Mouse (Mus musculus) embryonic facial prominence, embryonic 13.5 days (tissue): ENCODE results near the gene Tfrc. TPM values are rescaled to one million over a fixed set of nuclear protein-coding genes. Genes with fewer than 3 reads are reported as not detected.

ENCODE experiments used
- ATAC-seq: fragments of 200-750 bp; cut with Nextera tagmentation; 2 replicates; pipeline ENCODE4 v1.8.0; 2017; ENCODE audit warnings: low read depth; ENCODE audit not compliant: insufficient number of reproducible peaks, insufficient read depth, low FRiP score, low TSS enrichment
- H3K27ac ChIP-seq: fragments of 300-500 bp; sonication (generic); 2 replicates; pipeline ENCODE4 v1.5.1; 2015; ENCODE audit warnings: moderate library complexity, mild to moderate bottlenecking, inconsistent platforms
- H3K27me3 ChIP-seq: fragments of 300-500 bp; sonication (generic); 2 replicates; pipeline ENCODE4 v1.6.1; 2015; ENCODE audit warnings: mild to moderate bottlenecking, inconsistent platforms
- H3K36me3 ChIP-seq: fragments of 300-500 bp; sonication (generic); 2 replicates; pipeline ENCODE4 v1.6.1; 2015; ENCODE audit warnings: mild to moderate bottlenecking, inconsistent platforms
- H3K4me1 ChIP-seq: fragments of 300-500 bp; sonication (generic); 2 replicates; pipeline ENCODE4 v1.6.1; 2015; ENCODE audit warnings: inconsistent platforms
- H3K4me2 ChIP-seq: fragments of 300-500 bp; sonication (generic); 2 replicates; pipeline ENCODE4 v1.6.1; 2015; ENCODE audit warnings: moderate library complexity, mild to moderate bottlenecking, inconsistent platforms
- H3K4me3 ChIP-seq: fragments of 300-500 bp; sonication (generic); 2 replicates; pipeline ENCODE4 v1.5.1; 2015; ENCODE audit warnings: mild to moderate bottlenecking, inconsistent platforms
- H3K9ac ChIP-seq: fragments of 300-500 bp; sonication (generic); 2 replicates; pipeline ENCODE4 v1.6.1; 2015; ENCODE audit warnings: mild to moderate bottlenecking, inconsistent platforms
- H3K9me3 ChIP-seq: fragments of 300-500 bp; sonication (generic); 2 replicates; pipeline ENCODE4 v1.6.1; 2016; ENCODE audit warnings: inconsistent platforms
- WGBS: fragments of 180-500 bp; shearing (Covaris S2); methylation state at CpG from one replicate; pipeline ENCODE4 v1.1.7; 2015; ENCODE audit warnings: mixed read lengths; 5-methylcytosine and 5-hydroxymethylcytosine counted together
- polyA plus RNA-seq: library from polyadenylated mRNA; unstranded; fragments of >200 nt; fragmentation: Nextera tagmentation; extraction: Ambion mirVana; gene quantifications from 2 replicates; pipeline ENCODE4 v1.2.1, GENCODE M21; 2015

Gene Tfrc
- polyA plus RNA-seq, 1 experiment from 2014 or later, result 20.8 TPM

DNA sequence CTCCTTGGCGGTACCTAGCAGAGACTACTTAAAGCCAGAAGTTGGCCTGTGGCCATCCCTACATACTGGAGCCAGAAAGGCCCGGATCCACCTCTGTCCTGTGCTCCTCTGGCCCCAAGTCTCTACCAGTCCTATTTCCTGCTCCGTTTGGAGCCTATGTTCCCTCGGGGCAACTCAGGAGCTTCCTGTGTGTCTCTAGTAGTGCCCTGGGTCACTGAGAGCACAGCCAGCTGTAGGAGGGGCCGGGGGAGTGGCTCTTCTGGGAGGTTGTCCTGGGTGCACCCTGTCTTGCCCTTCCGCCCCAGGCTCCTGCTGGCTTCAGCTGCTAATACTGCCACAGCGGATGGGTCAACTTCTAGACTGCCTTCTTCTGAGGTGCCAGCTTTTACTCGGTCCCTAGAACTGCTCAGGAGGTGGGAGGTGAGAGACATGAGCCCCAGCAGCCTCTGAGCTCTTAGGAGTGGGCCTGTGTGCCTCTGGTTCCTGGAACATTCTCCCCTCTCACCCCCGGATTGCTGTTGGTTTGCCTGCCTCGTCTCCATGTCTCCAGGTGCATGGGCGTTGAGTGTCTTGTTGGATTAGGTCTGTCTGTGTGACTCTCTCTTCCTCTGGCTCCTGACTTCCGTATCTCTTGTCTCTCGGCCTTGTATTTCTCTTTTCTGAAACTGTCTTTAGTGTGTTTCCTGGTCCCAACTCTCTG lies 64.3 kb downstream of the Tfrc start:
- 66% methylated on average over 13 of the region's 13 CpGs for WGBS
- Histone ChIP-seq H3K27ac (0 out of 2 replicates have a peak overlapping the region, but pooled peaks have one; percentile 22), H3K4me3 (no peak overlapping the region), H3K4me2 (no peak overlapping the region), H3K36me3 (peaks cover 90% of the 10 kb centered on the region), H3K4me1 (0 out of 2 replicates have a peak, but pooled peaks cover 10% of the 10 kb centered on the region), H3K9me3 (no peaks in the 10 kb centered on the region), H3K27me3 (no peaks in the 10 kb centered on the region), H3K9ac (no peak overlapping the region)
- no peak for ATAC-seq

DNA sequence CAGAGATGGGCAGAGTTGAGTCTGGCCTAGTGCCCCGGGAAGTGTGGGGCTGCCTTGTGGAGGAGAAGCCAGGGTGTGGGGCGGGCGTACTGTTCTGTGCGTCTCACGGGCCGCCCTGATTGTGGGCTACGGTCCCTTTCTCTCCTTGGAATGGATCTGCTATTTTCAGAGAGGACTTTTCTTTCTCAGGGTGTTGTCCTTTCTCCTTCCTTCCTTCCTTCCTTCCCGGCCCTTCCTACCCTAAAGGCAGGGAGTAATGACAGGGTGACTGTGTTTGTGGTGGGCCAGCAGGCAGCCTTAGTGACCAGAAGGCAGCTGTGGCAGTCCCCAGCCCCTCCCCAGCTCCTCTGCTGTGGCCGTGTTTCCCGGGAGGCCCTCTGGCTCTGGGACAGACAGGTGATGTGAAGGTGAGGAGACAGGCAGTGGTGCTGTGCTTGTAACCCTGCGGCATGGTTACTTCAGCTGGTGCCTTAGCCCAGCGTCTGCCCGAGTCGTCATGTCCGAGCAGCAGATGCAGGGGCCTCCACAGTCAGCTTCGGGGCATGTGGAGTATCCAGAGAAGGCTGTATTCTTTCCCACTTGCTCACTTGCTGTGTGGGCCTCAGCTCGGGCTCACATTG lies 65.5 kb downstream of the Tfrc start:
- Histone ChIP-seq H3K27ac (no peak overlapping the region), H3K4me1 (0 out of 2 replicates have a peak, but pooled peaks cover 8% of the 10 kb centered on the region), H3K4me3 (no peak overlapping the region), H3K9ac (no peak overlapping the region), H3K4me2 (no peak overlapping the region), H3K9me3 (no peaks in the 10 kb centered on the region), H3K27me3 (no peaks in the 10 kb centered on the region), H3K36me3 (peaks cover 96% of the 10 kb centered on the region)
- 80% methylated on average over 17 of the region's 17 CpGs for WGBS
- ATAC-seq, result no peak

DNA sequence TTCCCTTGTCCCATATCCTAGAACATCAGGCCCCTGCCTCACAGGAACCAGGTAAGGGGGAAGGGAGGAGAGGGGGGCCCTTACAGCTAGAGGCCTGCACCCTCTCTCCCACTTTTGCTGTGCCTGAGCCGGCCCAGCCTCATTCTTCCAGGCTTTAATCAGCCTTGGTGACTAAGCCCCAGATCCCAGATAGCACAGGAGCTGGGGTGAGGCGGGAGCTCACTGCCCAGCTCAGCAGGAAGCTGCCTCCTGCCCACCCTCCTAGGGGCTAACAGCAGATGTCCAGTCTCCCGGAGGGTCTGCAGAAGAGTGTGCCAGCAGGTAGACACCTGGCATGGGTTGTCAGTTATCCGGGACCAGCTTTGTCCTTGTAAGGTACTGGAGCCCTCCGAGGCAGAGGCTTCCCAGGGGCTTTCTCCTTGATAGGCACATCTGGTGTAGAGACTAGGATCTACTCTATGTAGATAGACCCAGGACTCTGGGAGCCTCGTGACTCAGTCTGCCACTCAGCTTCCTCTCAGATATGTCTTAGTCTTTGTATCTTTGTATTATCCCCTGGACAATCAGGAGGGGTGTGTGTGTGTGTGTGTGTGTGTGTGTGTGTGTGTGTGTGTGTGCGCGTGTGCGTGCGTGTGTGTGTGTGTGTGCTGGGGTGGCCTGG lies 68.5 kb downstream of the Tfrc start:
- H3K27me3 ChIP-seq, result no peaks in the 10 kb centered on the region
- H3K9me3 ChIP-seq, result no peaks in the 10 kb centered on the region
- H3K9ac ChIP-seq, result no peak overlapping the region
- H3K36me3 ChIP-seq, result peaks cover 92% of the 10 kb centered on the region
- no peak overlapping the region for H3K27ac ChIP-seq
- no peak for ATAC-seq
- 81% methylated on average over 9 of the region's 10 CpGs for WGBS
- 0 out of 2 replicates have a peak, but pooled peaks cover 8% of the 10 kb centered on the region for H3K4me1 ChIP-seq
- H3K4me3 ChIP-seq, result no peak overlapping the region
- H3K4me2 ChIP-seq, result no peak overlapping the region

DNA sequence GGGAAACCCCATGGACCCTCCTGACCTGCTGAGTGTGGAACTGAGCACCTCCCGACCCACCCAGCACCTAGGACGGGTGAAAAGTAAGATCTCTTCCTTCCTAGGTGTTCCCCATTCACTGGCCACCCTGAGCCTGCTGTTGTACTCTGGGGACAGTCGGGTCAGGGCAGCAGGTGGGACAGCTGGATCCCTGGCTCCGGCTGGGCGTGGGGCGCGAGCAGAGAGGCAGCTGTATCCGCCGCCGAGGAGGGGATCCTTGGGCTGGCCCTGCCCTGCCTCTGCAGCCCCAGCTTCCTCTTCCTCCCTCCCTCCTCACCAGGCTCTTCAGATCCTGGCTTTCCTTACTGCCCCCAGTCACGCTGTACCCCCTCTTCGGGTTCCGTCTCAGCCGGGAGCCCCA lies 69.2 kb downstream of the Tfrc start:
- ATAC-seq, result no peak
- Histone ChIP-seq H3K9ac (no peak overlapping the region), H3K27me3 (no peaks in the 10 kb centered on the region), H3K4me2 (no peak overlapping the region), H3K27ac (no peak overlapping the region), H3K36me3 (peaks cover 90% of the 10 kb centered on the region), H3K4me1 (0 out of 2 replicates have a peak, but pooled peaks cover under 1% of the 10 kb centered on the region), H3K4me3 (no peak overlapping the region), H3K9me3 (no peaks in the 10 kb centered on the region)
- WGBS, result 77% methylated on average over 14 of the region's 14 CpGs

DNA sequence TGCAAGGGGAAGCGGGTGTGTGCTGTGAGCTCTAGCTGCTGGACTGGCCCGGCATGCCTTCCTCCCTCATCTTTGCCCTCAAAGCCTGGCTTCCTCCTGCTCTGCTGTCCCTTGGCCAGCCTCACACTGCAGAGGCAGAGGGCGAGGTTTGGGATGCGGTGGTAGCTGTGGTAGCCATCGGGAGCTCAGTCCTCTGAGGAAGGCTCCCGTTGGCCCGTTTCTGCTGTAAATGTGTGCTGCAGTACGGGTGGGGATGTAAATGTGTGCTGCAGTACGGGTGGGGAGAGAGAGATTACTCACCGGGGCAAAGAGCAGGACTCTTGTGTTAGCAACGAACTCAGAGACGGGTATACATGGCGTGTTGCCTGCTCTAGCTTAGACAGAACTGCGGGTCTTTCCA lies 70.1 kb downstream of the Tfrc start:
- Histone ChIP-seq H3K27ac (no peak overlapping the region), H3K27me3 (no peaks in the 10 kb centered on the region), H3K36me3 (peaks cover 88% of the 10 kb centered on the region), H3K9ac (no peak overlapping the region), H3K9me3 (no peaks in the 10 kb centered on the region), H3K4me2 (no peak overlapping the region), H3K4me3 (no peak overlapping the region), H3K4me1 (no peaks in the 10 kb centered on the region)
- WGBS, result 85% methylated on average over 14 of the region's 14 CpGs
- ATAC-seq, result no peak

DNA sequence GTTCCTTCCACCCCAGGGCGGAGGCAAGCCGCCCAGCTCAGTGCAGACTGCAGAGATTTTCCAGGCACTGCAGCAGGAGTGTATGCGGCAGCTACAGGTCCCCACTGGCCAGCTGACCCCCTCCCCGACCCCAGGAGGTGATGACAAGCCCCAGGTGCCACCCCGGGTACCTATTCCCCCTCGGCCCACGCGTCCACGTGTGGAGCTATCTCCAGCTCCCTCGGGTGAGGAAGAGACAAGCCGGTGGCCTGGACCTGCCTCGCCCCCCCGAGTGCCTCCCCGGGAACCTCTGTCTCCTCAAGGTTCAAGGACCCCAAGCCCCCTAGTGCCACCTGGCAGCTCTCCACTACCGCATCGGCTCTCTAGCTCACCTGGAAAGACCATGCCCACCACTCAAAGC lies 71.3 kb downstream of the Tfrc start:
- Histone ChIP-seq H3K9ac (no peak overlapping the region), H3K4me2 (no peak overlapping the region), H3K4me1 (no peaks in the 10 kb centered on the region), H3K9me3 (no peaks in the 10 kb centered on the region), H3K36me3 (peaks cover 77% of the 10 kb centered on the region), H3K4me3 (no peak overlapping the region), H3K27me3 (no peaks in the 10 kb centered on the region), H3K27ac (no peak overlapping the region)
- ATAC-seq, result no peak
- WGBS, result 91% methylated on average over 16 of the region's 16 CpGs

DNA sequence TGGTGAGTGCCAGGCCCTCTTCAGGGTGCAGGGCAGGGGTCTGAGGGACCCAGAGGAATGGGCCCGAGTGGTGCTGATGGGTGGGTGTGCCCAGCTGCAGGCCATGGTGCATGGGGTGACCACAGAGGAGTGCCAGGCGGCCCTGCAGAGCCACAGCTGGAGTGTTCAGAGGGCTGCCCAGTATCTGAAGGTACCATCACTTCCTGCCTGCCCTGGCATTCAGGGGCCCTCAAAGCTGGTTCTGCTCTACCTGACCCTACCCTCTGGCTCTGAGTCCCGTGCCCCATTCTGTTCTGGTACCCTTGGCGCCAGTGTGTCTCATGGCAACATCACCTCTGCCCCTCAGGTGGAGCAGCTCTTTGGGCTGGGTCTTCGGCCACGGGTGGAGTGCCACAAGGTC lies 72.1 kb downstream of the Tfrc start:
- no peak overlapping the region for H3K4me3 ChIP-seq
- H3K4me2 ChIP-seq, result no peak overlapping the region
- WGBS, result 89% methylated on average over 6 of the region's 6 CpGs
- H3K9ac ChIP-seq, result no peak overlapping the region
- no peaks in the 10 kb centered on the region for H3K9me3 ChIP-seq
- 0 out of 2 replicates have a peak, but pooled peaks have one; percentile 24 for ATAC-seq
- no peaks in the 10 kb centered on the region for H3K4me1 ChIP-seq
- H3K27ac ChIP-seq, result no peak overlapping the region
- H3K27me3 ChIP-seq, result no peaks in the 10 kb centered on the region
- H3K36me3 ChIP-seq, result peaks cover 68% of the 10 kb centered on the region

DNA sequence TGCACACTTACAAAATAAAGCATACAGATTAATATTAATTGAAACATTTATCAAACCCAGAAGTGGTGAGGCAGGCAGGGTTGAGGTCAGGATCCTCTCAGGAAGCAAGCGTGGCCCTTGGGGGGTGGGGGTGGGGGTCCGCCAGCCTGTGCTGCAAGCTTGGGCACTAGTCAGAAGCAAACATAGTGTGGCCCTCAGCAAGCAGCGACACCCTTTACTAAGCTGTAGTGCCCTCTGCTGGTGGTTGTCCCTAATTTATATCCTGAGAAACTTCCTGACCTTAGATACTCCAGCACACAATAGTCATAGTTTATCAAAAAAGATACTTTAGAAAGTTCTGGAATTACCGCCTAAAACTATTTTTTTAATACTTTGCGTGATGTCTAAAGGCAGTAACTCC lies 73.5 kb downstream of the Tfrc start:
- WGBS, result 36% methylated on average over 5 of the region's 5 CpGs
- Histone ChIP-seq H3K27ac (no peak overlapping the region), H3K4me3 (no peak overlapping the region), H3K9ac (no peak overlapping the region), H3K27me3 (no peaks in the 10 kb centered on the region), H3K4me2 (no peak overlapping the region), H3K36me3 (peaks cover 54% of the 10 kb centered on the region), H3K4me1 (no peaks in the 10 kb centered on the region), H3K9me3 (no peaks in the 10 kb centered on the region)
- ATAC-seq, result no peak

Other genes starting within 250 kb of the Tfrc start
- not detected in 2 replicates for gene Tm4sf19, start 208.4 kb upstream of the Tfrc start, polyA plus RNA-seq
- gene Tctex1d2, start 189.2 kb upstream of the Tfrc start, polyA plus RNA-seq, result 26.6 and 27.5 TPM in 2 replicates
- 34.2 TPM in 2 replicates for gene Pcyt1a, start 178.0 kb upstream of the Tfrc start, polyA plus RNA-seq
- 0.25 and 2.6 TPM in 2 replicates for gene Slc51a, start 121.0 kb upstream of the Tfrc start, polyA plus RNA-seq
- not detected in 2 replicates for gene Zdhhc19, start 112.7 kb upstream of the Tfrc start, polyA plus RNA-seq
- 12.7 and 13.3 TPM in 2 replicates for gene Tnk2, start 35.0 kb downstream of the Tfrc start, polyA plus RNA-seq
- gene Muc4, start 127.0 kb downstream of the Tfrc start, polyA plus RNA-seq, result 0.38 and 0.62 TPM in 2 replicates
- gene Muc20, start 188.5 kb downstream of the Tfrc start, polyA plus RNA-seq, result not detected in 2 replicates
- gene Smbd1, start 201.6 kb downstream of the Tfrc start, polyA plus RNA-seq, result not detected in 2 replicates